Mouse (Mus musculus) T-helper 17 cell (primary cell): Measurements from ENCODE around the gene Bin2.

Experiments
- in situ Hi-C, 2 experiments: fragments of 300-600 bp; cut with MboI, MseI; formaldehyde crosslinking; loops; 1 replicate in 1 of 2; 2 replicates in 1 of 2; pipeline ENCODE4 v1.15.1; 2025; ENCODE audit warnings: high pct_unique_total_duplicates in 2 of 2

Bin2 gene

GRCm38 (mm10) chr15:100683041-100683440 lies 13.7 kb upstream of the Bin2 start:
- in situ Hi-C loops: no loop called here

GRCm38 (mm10) chr15:100681770-100682169 lies 12.4 kb upstream of the Bin2 start:
- in situ Hi-C loops: no loop called here

GRCm38 (mm10) chr15:100680381-100680780 lies 11.0 kb upstream of the Bin2 start:
- in situ Hi-C loops: no loop called here

GRCm38 (mm10) chr15:100679005-100679404 lies 9.7 kb upstream of the Bin2 start:
- in situ Hi-C loops: no loop called here

GRCm38 (mm10) chr15:100678581-100678980 lies 9.2 kb upstream of the Bin2 start:
- in situ Hi-C loops: no loop called here

- in situ Hi-C loops: no loop called here
Observed at GRCm38 (mm10) chr15:100677675-100678074, 8.3 kb upstream of the Bin2 start.

- in situ Hi-C loops: no loop called here
Observed at GRCm38 (mm10) chr15:100676521-100676920, 7.2 kb upstream of the Bin2 start.

- in situ Hi-C loops: no loop called here
Observed at GRCm38 (mm10) chr15:100675486-100675885, 6.1 kb upstream of the Bin2 start.

- in situ Hi-C loops: no loop called here
Observed at GRCm38 (mm10) chr15:100674566-100674965, 5.2 kb upstream of the Bin2 start.

- in situ Hi-C loops: no loop called here
Observed at GRCm38 (mm10) chr15:100673585-100674391, 4.4 kb upstream of the Bin2 start.

- in situ Hi-C loops: no loop called here
Observed at GRCm38 (mm10) chr15:100670833-100671232, 1.5 kb upstream of the Bin2 start.

- in situ Hi-C loops: no loop called here
Observed at GRCm38 (mm10) chr15:100670004-100670403, 651 bp upstream of the Bin2 start.

- in situ Hi-C loops: loop anchor here in 1 of 2 experiments (5.0 kb wide), 1 partner anchor 131 kb away; no protein-coding TSS in a partner anchor
Observed at GRCm38 (mm10) chr15:100667871-100668545, 1.3 kb downstream of the Bin2 start.

- in situ Hi-C loops: loop anchor here in 1 of 2 experiments (5.0 kb wide), 1 partner anchor 130 kb away; no protein-coding TSS in a partner anchor
Observed at GRCm38 (mm10) chr15:100667420-100667819, 1.9 kb downstream of the Bin2 start.

GRCm38 (mm10) chr15:100666851-100667250 lies 2.5 kb downstream of the Bin2 start:
- in situ Hi-C loops: loop anchor here in 1 of 2 experiments (5.0 kb wide), 1 partner anchor 130 kb away; no protein-coding TSS in a partner anchor

- in situ Hi-C loops: loop anchor here in 1 of 2 experiments (5.0 kb wide), 1 partner anchor 129 kb away; no protein-coding TSS in a partner anchor
Observed at GRCm38 (mm10) chr15:100666219-100666696, 3.1 kb downstream of the Bin2 start.

GRCm38 (mm10) chr15:100665411-100666218 lies 3.7 kb downstream of the Bin2 start:
- in situ Hi-C loops: loop anchor here in 1 of 2 experiments (5.0 kb wide), 1 partner anchor 128 kb away; no protein-coding TSS in a partner anchor

- in situ Hi-C loops: loop anchor here in 1 of 2 experiments (5.0 kb wide), 1 partner anchor 128 kb away; no protein-coding TSS in a partner anchor
Observed at GRCm38 (mm10) chr15:100664813-100665274, 4.5 kb downstream of the Bin2 start.

GRCm38 (mm10) chr15:100660805-100661204 lies 8.5 kb downstream of the Bin2 start:
- in situ Hi-C loops: no loop called here

- in situ Hi-C loops: no loop called here
Observed at GRCm38 (mm10) chr15:100660306-100660705, 9.0 kb downstream of the Bin2 start.

- in situ Hi-C loops: no loop called here
Observed at GRCm38 (mm10) chr15:100655201-100655600, 14.2 kb downstream of the Bin2 start.
